Mouse (Mus musculus): ENCODE data around the gene Olfr429. TPM values are rescaled to one million over a fixed set of nuclear protein-coding genes. Genes with fewer than 3 reads are reported as not detected.
"Not testable (repeated sequence)": the region's sequence is repeated elsewhere in the genome, so short reads cannot be mapped to it uniquely, and the experiment has no call there.

Olfr429 gene
- not detected in 2 replicates for polyA plus RNA-seq (2014; fragmentation: Nextera tagmentation; extraction: Ambion mirVana)

DNA sequence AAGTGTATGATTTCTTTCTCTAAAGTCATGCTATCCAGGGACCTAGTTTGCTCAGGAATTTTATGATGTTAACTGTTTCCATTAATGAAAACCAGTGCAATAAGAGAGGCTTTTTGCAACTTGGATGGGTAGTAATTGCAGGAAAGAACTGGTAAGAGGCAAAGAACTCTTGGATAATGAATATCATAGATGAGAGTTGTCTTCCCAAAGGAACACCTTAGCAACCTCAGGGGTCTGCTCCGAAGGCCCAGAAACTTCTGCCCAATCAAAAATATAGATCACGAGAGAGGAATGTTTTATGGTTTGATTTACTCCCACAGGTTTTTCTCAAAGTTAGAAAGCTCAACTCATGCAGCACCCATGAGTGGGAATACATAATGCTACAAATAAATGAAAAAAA is at the start of gene Olfr429:
Gene Olfr429, plus strand, starts transcription at position 301 of the 400 bp plus-strand sequence.
- no peak for ATAC-seq (ENCODE audit: insufficient number of reproducible peaks, insufficient read depth, low FRiP score, low read depth)
- 77% methylated on average over 2 of the region's 2 CpGs for WGBS

DNA sequence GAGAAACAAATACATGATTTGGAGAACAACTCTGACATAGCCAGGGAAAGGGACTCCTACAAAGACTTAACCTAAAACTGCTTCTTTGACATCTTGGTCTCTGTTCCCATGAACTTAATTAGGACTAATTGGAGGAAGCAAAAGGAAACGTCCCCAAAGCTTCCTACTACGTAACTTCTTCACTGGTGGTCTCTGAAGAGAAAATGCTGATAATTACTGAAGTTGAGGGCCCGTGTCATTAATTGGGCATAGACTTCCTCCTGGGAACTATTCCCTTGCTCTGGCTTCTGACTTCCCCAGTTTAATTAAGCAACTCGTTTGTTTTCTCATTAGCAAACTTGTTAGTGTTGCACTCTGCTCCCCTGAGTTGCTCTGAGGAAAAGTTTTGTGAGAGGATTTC is 48.3 kb upstream of the Olfr429 start:
- Histone ChIP-seq H3K27ac (replicated peaks in 1 of 2; ENCODE audit: control insufficient read depth in 1 of 2, insufficient read depth in 1 of 2, low read depth in 2 of 2, low read length in 2 of 2) (no peak overlapping the region), H3K9ac (ENCODE audit: low read length) (no peak overlapping the region), H3K36me3 (ENCODE audit: control insufficient read depth, insufficient read depth, low read length) (no peaks in the 10 kb centered on the region), H3K4me3 (ENCODE audit: control insufficient read depth in 1 of 2, insufficient read depth in 1 of 2, low read depth in 1 of 2, low read length in 2 of 2) (no peak overlapping the region), H3K4me1 (ENCODE audit: control insufficient read depth in 2 of 2, insufficient read depth in 2 of 2, low read length in 2 of 2) (no peaks in the 10 kb centered on the region), H3K27me3 (ENCODE audit: control insufficient read depth, insufficient read depth, low read length) (no peaks in the 10 kb centered on the region), H3K9me3 (ENCODE audit: control insufficient read depth, low read length) (no peaks in the 10 kb centered on the region), H3K4me2 (ENCODE audit: low read length) (no peak overlapping the region)
- 62% methylated on average over 4 of the region's 4 CpGs for WGBS
- no peak for ATAC-seq (ENCODE audit: insufficient number of reproducible peaks, insufficient read depth, low FRiP score, low read depth)

More for the DNA sequence above, at the start of gene Olfr429:
- no peaks in the 10 kb centered on the region for H3K4me1 ChIP-seq (ENCODE audit: control insufficient read depth in 2 of 2, insufficient read depth in 2 of 2, low read length in 2 of 2)
- no peak within 1 kb of the TSS for H3K9ac ChIP-seq (ENCODE audit: low read length)
- no peak within 1 kb of the TSS for H3K4me3 ChIP-seq (ENCODE audit: control insufficient read depth in 1 of 2, insufficient read depth in 1 of 2, low read depth in 1 of 2, low read length in 2 of 2)
- H3K4me2 ChIP-seq (ENCODE audit: low read length): no peak within 1 kb of the TSS
- H3K27me3 ChIP-seq (ENCODE audit: control insufficient read depth, insufficient read depth, low read length): no peaks in the 10 kb centered on the region
- no peaks in the 10 kb centered on the region for H3K9me3 ChIP-seq (ENCODE audit: control insufficient read depth, low read length)
- H3K27ac ChIP-seq (replicated peaks in 1 of 2; ENCODE audit: control insufficient read depth in 1 of 2, insufficient read depth in 1 of 2, low read depth in 2 of 2, low read length in 2 of 2): no peak within 1 kb of the TSS
- H3K36me3 ChIP-seq (ENCODE audit: control insufficient read depth, insufficient read depth, low read length): no peaks in the 10 kb centered on the region

DNA sequence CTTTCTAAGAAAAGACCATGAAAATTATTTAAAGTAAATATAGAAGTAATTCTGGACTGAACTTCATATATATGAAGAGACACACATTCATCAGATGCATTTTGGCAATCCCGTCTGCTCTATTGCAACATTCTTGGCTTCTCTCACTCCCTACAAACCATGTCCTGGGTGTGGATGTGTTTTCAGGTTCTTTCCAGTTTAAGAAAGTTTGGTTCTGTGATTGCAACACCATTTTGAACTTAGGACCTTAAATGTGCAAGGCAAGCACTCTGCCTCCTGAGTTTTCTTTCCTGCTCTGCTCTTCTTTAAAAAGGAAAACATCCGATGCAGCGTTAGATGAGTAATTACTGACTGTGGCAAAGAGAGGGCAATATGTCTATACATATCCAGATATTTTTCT is 45.7 kb upstream of the Olfr429 start:
- WGBS: 76% methylated on average over 3 of the region's 3 CpGs
- no peaks in the 10 kb centered on the region for H3K4me1 ChIP-seq (ENCODE audit: control insufficient read depth in 2 of 2, insufficient read depth in 2 of 2, low read length in 2 of 2)
- no peak for ATAC-seq (ENCODE audit: insufficient number of reproducible peaks, insufficient read depth, low FRiP score, low read depth)
- no peak overlapping the region for H3K9ac ChIP-seq (ENCODE audit: low read length)
- H3K27me3 ChIP-seq (ENCODE audit: control insufficient read depth, insufficient read depth, low read length): no peaks in the 10 kb centered on the region
- H3K9me3 ChIP-seq (ENCODE audit: control insufficient read depth, low read length): no peaks in the 10 kb centered on the region
- H3K4me2 ChIP-seq (ENCODE audit: low read length): no peak overlapping the region
- no peaks in the 10 kb centered on the region for H3K36me3 ChIP-seq (ENCODE audit: control insufficient read depth, insufficient read depth, low read length)
- H3K27ac ChIP-seq (replicated peaks in 1 of 2; ENCODE audit: control insufficient read depth in 1 of 2, insufficient read depth in 1 of 2, low read depth in 2 of 2, low read length in 2 of 2): no peak overlapping the region
- no peak overlapping the region for H3K4me3 ChIP-seq (ENCODE audit: control insufficient read depth in 1 of 2, insufficient read depth in 1 of 2, low read depth in 1 of 2, low read length in 2 of 2)

DNA sequence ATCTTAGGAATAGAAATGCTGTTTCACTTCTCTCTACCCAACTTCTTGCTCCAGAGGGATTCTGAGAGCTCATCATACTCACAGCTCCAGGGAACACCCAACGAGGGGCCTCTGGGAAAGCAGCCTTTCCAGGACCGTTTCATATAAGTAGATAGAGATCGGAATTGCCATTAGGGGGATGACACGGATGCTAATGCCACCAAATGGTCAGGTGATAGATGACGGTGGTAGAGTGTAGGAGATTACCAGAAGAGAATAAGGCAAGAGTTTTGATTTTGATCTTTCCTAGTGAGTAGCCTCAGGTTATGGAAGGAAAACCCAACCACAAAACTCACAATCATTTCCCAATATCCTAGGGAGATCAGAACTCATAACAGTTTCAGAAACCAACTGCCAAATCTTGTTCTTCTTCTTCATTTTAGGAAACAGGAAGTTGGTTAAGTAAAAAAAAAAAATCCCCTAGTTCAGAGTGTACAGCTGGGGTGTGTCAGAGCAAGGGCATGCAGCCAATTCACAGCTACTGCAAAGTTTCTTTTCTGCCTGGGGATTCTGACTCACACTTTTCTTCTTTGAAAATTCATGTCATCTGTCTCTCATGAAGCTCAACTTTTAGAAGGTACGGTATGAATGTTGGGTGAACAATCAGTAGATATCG is 43.5 kb upstream of the Olfr429 start, which contains the start of gene Olfr433:
Gene Olfr433, plus strand, starts transcription at position 183 of the 655 bp plus-strand sequence.
- no peaks in the 10 kb centered on the region for H3K27me3 ChIP-seq (ENCODE audit: control insufficient read depth, insufficient read depth, low read length)
- no peaks in the 10 kb centered on the region for H3K4me1 ChIP-seq (ENCODE audit: control insufficient read depth in 2 of 2, insufficient read depth in 2 of 2, low read length in 2 of 2)
- H3K4me3 ChIP-seq (ENCODE audit: control insufficient read depth in 1 of 2, insufficient read depth in 1 of 2, low read depth in 1 of 2, low read length in 2 of 2): no peak within 1 kb of the TSS
- no peak; the same call in 1 of the 2 replicates for ATAC-seq (ENCODE audit: insufficient number of reproducible peaks, insufficient read depth, low FRiP score, low read depth)
- 64% methylated on average over 7 of the region's 7 CpGs for WGBS
- H3K27ac ChIP-seq (replicated peaks in 1 of 2; ENCODE audit: control insufficient read depth in 1 of 2, insufficient read depth in 1 of 2, low read depth in 2 of 2, low read length in 2 of 2): no peak within 1 kb of the TSS
- no peak within 1 kb of the TSS for H3K4me2 ChIP-seq (ENCODE audit: low read length)
- H3K9ac ChIP-seq (ENCODE audit: low read length): no peak within 1 kb of the TSS
- H3K9me3 ChIP-seq (ENCODE audit: control insufficient read depth, low read length): no peaks in the 10 kb centered on the region
- H3K36me3 ChIP-seq (ENCODE audit: control insufficient read depth, insufficient read depth, low read length): no peaks in the 10 kb centered on the region

DNA sequence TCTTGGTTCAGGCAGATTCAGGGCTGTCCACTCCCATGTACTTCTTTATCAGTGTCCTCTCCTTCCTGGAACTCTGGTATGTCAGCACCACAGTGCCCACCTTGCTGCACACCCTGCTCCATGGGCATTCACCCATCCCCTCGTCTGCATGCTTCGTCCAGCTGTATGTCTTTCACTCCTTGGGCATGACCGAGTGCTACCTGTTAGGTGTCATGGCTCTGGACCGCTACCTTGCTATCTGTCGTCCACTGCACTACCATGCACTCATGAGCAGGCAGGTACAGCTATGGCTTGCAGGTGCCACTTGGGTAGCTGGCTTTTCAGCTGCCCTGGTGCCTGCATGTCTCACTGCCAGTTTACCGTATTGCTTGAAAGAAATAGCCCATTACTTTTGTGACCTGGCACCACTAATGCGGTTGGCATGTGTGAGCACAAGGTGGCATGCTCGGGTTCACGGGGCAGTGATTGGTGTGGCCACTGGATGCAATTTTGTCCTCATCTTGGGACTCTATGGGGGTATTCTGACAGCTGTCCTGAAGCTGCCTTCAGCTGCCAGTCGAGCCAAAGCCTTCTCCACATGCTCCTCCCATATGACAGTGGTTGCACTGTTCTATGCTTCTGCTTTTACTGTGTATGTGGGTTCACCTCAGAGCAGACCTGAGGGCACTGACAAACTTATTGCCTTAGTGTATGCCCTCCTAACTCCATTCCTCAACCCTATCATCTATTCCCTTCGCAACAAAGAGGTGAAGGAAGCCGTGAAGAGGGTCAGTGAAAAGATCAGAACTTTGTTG is 41.8 kb upstream of the Olfr429 start:
- H3K9ac ChIP-seq (ENCODE audit: low read length); H3K4me1 ChIP-seq (ENCODE audit: control insufficient read depth in 2 of 2, insufficient read depth in 2 of 2, low read length in 2 of 2); H3K4me2 ChIP-seq (ENCODE audit: low read length); H3K27me3 ChIP-seq (ENCODE audit: control insufficient read depth, insufficient read depth, low read length); H3K9me3 ChIP-seq (ENCODE audit: control insufficient read depth, low read length); ATAC-seq (ENCODE audit: insufficient number of reproducible peaks, insufficient read depth, low FRiP score, low read depth); H3K36me3 ChIP-seq (ENCODE audit: control insufficient read depth, insufficient read depth, low read length); H3K27ac ChIP-seq (replicated peaks in 1 of 2; ENCODE audit: control insufficient read depth in 1 of 2, insufficient read depth in 1 of 2, low read depth in 2 of 2, low read length in 2 of 2); H3K4me3 ChIP-seq (ENCODE audit: control insufficient read depth in 1 of 2, insufficient read depth in 1 of 2, low read depth in 1 of 2, low read length in 2 of 2): not testable (repeated sequence)
- 81% methylated on average over 12 of the region's 12 CpGs for WGBS

DNA sequence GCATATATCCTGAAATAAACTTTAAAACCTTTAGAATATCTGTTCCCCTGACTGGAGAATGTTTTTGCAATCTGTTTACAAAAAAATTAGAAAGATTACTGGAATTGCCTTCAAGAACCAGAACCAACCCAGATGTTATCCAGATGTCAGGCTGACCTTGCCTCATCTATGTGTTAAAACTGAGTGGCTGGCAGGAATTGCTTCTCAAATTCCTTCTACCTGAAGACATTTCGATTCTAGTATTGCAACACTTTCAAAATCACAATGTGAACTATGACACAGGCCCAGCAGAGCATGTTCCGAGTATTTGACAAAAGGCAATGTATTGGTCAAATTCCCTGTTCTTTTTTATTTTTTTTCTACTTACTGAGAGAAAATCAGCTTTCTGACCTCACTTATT is 39.7 kb upstream of the Olfr429 start:
- no peak overlapping the region for H3K27ac ChIP-seq (replicated peaks in 1 of 2; ENCODE audit: control insufficient read depth in 1 of 2, insufficient read depth in 1 of 2, low read depth in 2 of 2, low read length in 2 of 2)
- H3K4me3 ChIP-seq (ENCODE audit: control insufficient read depth in 1 of 2, insufficient read depth in 1 of 2, low read depth in 1 of 2, low read length in 2 of 2): no peak overlapping the region
- H3K9me3 ChIP-seq (ENCODE audit: control insufficient read depth, low read length): no peaks in the 10 kb centered on the region
- ATAC-seq (ENCODE audit: insufficient number of reproducible peaks, insufficient read depth, low FRiP score, low read depth): no peak
- no peaks in the 10 kb centered on the region for H3K4me1 ChIP-seq (ENCODE audit: control insufficient read depth in 2 of 2, insufficient read depth in 2 of 2, low read length in 2 of 2)
- no peak overlapping the region for H3K9ac ChIP-seq (ENCODE audit: low read length)
- H3K27me3 ChIP-seq (ENCODE audit: control insufficient read depth, insufficient read depth, low read length): no peaks in the 10 kb centered on the region
- WGBS: 64% methylated on average over 2 of the region's 2 CpGs
- H3K4me2 ChIP-seq (ENCODE audit: low read length): no peak overlapping the region
- no peaks in the 10 kb centered on the region for H3K36me3 ChIP-seq (ENCODE audit: control insufficient read depth, insufficient read depth, low read length)

DNA sequence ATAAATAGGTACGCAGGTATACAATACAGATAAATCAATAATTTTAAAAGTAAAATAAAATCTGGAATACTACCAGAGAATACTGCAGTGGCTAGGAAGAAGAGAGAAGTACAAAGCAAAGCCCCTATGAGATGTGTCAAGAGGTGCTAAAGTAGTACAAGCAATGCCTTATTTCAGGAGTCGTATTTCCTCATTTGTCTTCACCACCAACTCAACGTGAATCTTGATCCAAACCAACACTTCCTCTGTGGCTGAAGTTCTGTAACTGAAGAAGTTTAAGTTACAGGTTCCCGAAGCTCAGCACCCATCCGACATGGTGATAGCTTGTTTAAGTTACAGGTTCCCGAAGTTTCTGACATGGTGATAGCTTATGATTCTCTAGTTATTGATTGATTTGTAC is 35.9 kb upstream of the Olfr429 start:
- H3K4me2 ChIP-seq (ENCODE audit: low read length); H3K4me3 ChIP-seq (ENCODE audit: control insufficient read depth in 1 of 2, insufficient read depth in 1 of 2, low read depth in 1 of 2, low read length in 2 of 2); H3K9ac ChIP-seq (ENCODE audit: low read length); H3K27me3 ChIP-seq (ENCODE audit: control insufficient read depth, insufficient read depth, low read length); H3K9me3 ChIP-seq (ENCODE audit: control insufficient read depth, low read length); H3K4me1 ChIP-seq (ENCODE audit: control insufficient read depth in 2 of 2, insufficient read depth in 2 of 2, low read length in 2 of 2); H3K27ac ChIP-seq (replicated peaks in 1 of 2; ENCODE audit: control insufficient read depth in 1 of 2, insufficient read depth in 1 of 2, low read depth in 2 of 2, low read length in 2 of 2); H3K36me3 ChIP-seq (ENCODE audit: control insufficient read depth, insufficient read depth, low read length); ATAC-seq (ENCODE audit: insufficient number of reproducible peaks, insufficient read depth, low FRiP score, low read depth): not testable (repeated sequence)
- 74% methylated on average over 5 of the region's 6 CpGs for WGBS

Data from heart, embryonic 14.5 days (tissue).